Mouse (Mus musculus) small intestine, adult 2 months (tissue): ENCODE results near the gene Tpcn2. TPM values are rescaled to one million over a fixed set of nuclear protein-coding genes. Genes with fewer than 3 reads are reported as not detected.

ENCODE experiments used
- H3K27ac ChIP-seq: fragments of 200-500 bp; 2 replicates; pipeline ENCODE4 v1.5.1; 2012; ENCODE audit warnings: low read depth, low read length, control low read depth, inconsistent platforms; ENCODE audit not compliant: insufficient read depth
- H3K27me3 ChIP-seq: fragments of 200-500 bp; 2 replicates; pipeline ENCODE4 v1.6.1; 2012; ENCODE audit warnings: mild to moderate bottlenecking, moderate library complexity, low read length, inconsistent platforms; ENCODE audit not compliant: control insufficient read depth, insufficient read depth
- H3K36me3 ChIP-seq: fragments of 200-500 bp; 2 replicates; pipeline ENCODE4 v1.6.1; 2012; ENCODE audit warnings: mild to moderate bottlenecking, low read length, control low read depth, inconsistent platforms; ENCODE audit not compliant: control insufficient read depth, insufficient read depth
- H3K4me1 ChIP-seq: fragments of 200-500 bp; 2 replicates; pipeline ENCODE4 v1.6.1; 2012; ENCODE audit warnings: low read length, inconsistent platforms, mixed read lengths; ENCODE audit not compliant: control insufficient read depth, insufficient read depth, insufficient read length
- H3K4me3 ChIP-seq: fragments of 200-500 bp; 2 replicates; pipeline ENCODE4 v1.5.1; 2012; ENCODE audit warnings: low read depth, mild to moderate bottlenecking, control low read depth, inconsistent platforms, low read length, moderate library complexity
- CTCF ChIP-seq: fragments of 200-500 bp; IDR thresholded peaks from 2 replicates; pipeline ENCODE4 v1.5.1; 2012; ENCODE audit warnings: low read depth, mild to moderate bottlenecking, control low read depth, inconsistent platforms, low read length, moderate library complexity, mixed read lengths; ENCODE audit not compliant: insufficient replicate concordance, insufficient read length; ENCODE audit errors: extremely low read depth
- POLR2A ChIP-seq: fragments of 200-500 bp; IDR thresholded peaks from 2 replicates; pipeline ENCODE4 v1.6.1; 2012; ENCODE audit warnings: low read depth, mild to moderate bottlenecking, control low read depth, inconsistent platforms, low read length, moderate library complexity
- WGBS: fragments of 180-500 bp; shearing (Covaris S2); methylation state at CpG from one replicate; pipeline ENCODE4 v1.1.7; 2018; 5-methylcytosine and 5-hydroxymethylcytosine counted together
- polyA plus RNA-seq: library from polyadenylated mRNA; depleted of rRNA; stranded (reverse); fragments of >200 nt; gene quantifications from 2 replicates; pipeline ENCODE4 v1.2.3, GENCODE M21; 2012

Gene Tpcn2
- polyA plus RNA-seq, 1 experiment, result 8.5 TPM

DNA sequence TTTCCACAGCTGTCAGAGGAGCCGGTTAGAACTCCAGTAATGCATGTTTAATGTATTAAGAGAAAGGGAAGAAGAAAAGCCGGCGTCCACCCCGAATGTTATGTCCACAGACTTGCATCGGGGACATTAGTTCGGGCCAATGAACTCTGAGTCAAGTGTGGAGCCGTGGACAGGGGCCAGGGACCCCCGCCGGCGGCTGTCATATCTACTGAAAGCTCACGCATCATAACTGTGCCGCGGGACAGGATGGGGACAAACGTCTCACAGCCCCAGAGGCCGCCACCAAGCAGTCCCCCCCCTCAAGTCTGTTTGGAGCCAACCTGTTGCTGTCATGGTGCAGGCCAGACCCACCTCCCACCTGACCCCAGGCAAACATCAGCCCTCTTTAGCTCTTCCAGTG, 110.2 kb downstream of the Tpcn2 start:
- no peak overlapping the region for H3K27ac ChIP-seq
- no peak for TF ChIP-seq CTCF
- no peak for TF ChIP-seq POLR2A
- 70% methylated on average over 15 of the region's 15 CpGs for WGBS
- no peaks in the 10 kb centered on the region for H3K27me3 ChIP-seq
- H3K36me3 ChIP-seq, result no peaks in the 10 kb centered on the region
- H3K4me3 ChIP-seq, result no peak overlapping the region
- H3K4me1 ChIP-seq, result no peaks in the 10 kb centered on the region

GRCm38 (mm10) chr7:145173116-145173515, 110.7 kb downstream of the Tpcn2 start:
- no peak overlapping the region for H3K27ac ChIP-seq
- TF ChIP-seq POLR2A (no peak), CTCF (no peak)
- 30% methylated on average over 12 of the region's 12 CpGs for WGBS
- no peak overlapping the region for H3K4me3 ChIP-seq
- no peaks in the 10 kb centered on the region for H3K4me1 ChIP-seq
- no peaks in the 10 kb centered on the region for H3K36me3 ChIP-seq
- H3K27me3 ChIP-seq, result no peaks in the 10 kb centered on the region

GRCm38 (mm10) chr7:145169703-145170102, 114.1 kb downstream of the Tpcn2 start:
- Histone ChIP-seq H3K4me3 (no peak overlapping the region), H3K27ac (no peak overlapping the region), H3K27me3 (no peaks in the 10 kb centered on the region), H3K4me1 (no peaks in the 10 kb centered on the region), H3K36me3 (no peaks in the 10 kb centered on the region)
- TF ChIP-seq CTCF (no peak), POLR2A (no peak)
- 61% methylated on average over 3 of the region's 3 CpGs for WGBS

DNA sequence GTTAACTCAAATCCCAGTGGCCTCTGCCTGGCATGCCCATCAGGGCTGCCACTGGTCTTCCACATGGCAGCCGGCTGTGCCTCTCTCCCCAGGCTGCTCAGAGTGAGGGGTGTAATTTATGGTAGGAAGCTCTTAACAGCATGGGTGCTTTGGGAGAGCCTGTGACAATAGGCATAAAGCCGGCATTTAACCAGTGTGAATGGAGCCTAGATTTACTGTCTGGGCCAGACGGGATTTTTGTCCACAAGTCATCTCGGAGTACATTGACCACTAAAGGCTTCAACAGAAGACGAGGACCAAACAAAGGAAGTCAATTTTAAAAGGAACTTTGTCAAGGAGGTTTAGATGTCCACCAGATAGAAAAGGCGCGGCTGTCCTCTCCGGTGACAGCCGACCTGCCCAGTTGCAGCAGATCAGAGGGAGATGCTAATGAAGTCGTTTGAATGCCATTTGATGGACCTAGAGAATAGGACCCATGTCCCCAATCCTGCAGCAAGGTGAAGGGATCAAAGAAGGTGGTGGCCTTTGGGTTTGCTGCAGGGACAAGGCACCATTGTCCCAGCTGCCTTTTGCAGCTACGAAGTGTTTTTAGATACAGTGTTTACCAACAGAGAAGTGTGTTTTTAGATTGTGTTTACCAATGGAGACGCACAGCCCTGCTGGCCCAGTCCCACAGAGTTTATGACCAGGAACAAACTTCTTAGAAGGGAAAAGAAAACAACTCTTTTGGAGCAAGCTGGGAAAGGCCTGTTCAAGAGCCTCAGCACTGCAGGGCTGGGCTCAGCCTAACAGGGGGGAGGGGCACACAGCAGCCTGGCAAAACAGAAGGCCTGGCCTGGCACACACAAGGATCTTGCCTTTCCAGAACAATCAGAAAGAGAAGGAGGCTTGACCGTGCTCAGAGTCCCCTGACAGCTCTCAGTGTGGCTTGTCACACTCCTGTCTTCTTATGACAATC, 124.2 kb downstream of the Tpcn2 start:
- TF ChIP-seq POLR2A (no peak), CTCF (no peak)
- Histone ChIP-seq H3K4me3 (no peak overlapping the region), H3K27me3 (no peaks in the 10 kb centered on the region), H3K4me1 (peaks cover 2% of the 10 kb centered on the region; the same call in 1 of the 2 replicates), H3K36me3 (no peaks in the 10 kb centered on the region), H3K27ac (no peak overlapping the region)
- WGBS, result 62% methylated on average over 13 of the region's 13 CpGs

GRCm38 (mm10) chr7:145155666-145156065, 128.1 kb downstream of the Tpcn2 start:
- H3K27me3 ChIP-seq, result no peaks in the 10 kb centered on the region
- H3K4me3 ChIP-seq, result no peak overlapping the region
- no peaks in the 10 kb centered on the region for H3K36me3 ChIP-seq
- WGBS, result 86% methylated on average over 4 of the region's 4 CpGs
- peaks cover 2% of the 10 kb centered on the region; the same call in 1 of the 2 replicates for H3K4me1 ChIP-seq
- no peak for TF ChIP-seq POLR2A
- no peak for TF ChIP-seq CTCF
- H3K27ac ChIP-seq, result no peak overlapping the region

DNA sequence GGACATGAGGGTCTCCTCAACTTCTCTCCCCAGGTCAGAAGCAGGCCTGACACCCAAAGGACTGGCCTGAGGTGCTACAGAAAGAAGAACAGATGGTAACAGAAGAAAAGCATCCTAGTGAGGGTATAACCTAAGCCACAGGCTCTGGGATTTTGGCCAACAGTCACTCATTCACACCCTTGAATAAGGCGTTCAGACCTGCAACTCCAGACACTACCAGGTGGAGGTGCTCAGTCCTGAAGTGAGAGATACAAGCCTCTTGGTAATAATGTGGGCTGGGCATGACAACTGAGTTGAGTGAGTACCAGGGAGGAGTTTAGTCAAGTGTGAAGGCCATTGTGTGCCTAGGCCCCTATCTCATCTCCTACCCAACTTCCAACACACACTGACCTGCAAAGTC, 129.7 kb downstream of the Tpcn2 start:
- Histone ChIP-seq H3K4me1 (no peaks in the 10 kb centered on the region), H3K27me3 (no peaks in the 10 kb centered on the region), H3K4me3 (no peak overlapping the region), H3K36me3 (no peaks in the 10 kb centered on the region), H3K27ac (no peak overlapping the region)
- TF ChIP-seq CTCF (no peak), POLR2A (no peak)
- WGBS, result 72% methylated on average over 1 of the region's 1 CpGs

DNA sequence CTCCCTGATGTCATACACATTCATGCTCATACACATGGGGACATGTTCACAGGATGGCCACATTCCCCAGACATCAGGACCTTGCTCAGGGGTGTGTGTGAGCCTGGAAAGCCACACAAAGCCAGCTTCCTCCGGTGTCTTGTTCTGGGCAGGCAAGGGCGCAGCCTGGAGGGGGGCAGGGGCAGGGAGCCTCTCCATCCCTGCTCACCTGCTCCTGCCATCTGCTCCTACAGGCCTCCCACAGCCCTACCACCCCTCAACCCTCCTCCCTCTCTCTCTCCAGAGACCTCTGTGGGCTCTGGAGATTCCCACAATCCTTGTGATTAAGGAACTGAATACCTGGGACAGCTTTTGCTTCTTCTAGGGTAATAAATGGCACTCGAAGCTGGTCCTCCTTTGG, 132.0 kb downstream of the Tpcn2 start:
- Histone ChIP-seq H3K36me3 (no peaks in the 10 kb centered on the region), H3K27me3 (no peaks in the 10 kb centered on the region), H3K27ac (no peak overlapping the region), H3K4me1 (no peaks in the 10 kb centered on the region), H3K4me3 (no peak overlapping the region)
- no peak for TF ChIP-seq CTCF
- 68% methylated on average over 3 of the region's 3 CpGs for WGBS
